ENCODE assay signal across 30 mouse cellular contexts in genomic region chr17:83799506-83800050, GRCm38 (mm10). TPM values are rescaled to one million over a fixed set of nuclear protein-coding genes. Genes with fewer than 3 reads are reported as not detected.
DNase-seq lines count a peak whose midpoint lies in the region; ATAC-seq lines count a peak whose summit lies in the region.
"Had no signal": no experiment of that assay in that cellular context is flagged by ENCODE, and none has a peak within 500 bp of the region (broad histone marks: within the 10 kb centered on the region; RNA-seq: fewer than 3 reads in every experiment).

No protein-coding gene starts in this region.

- peak; percentile 94 for ATAC-seq in neutrophil, adult 5-6 weeks (ENCODE audit: extremely low read depth, insufficient number of reproducible peaks, low FRiP score, poor library complexity, severe bottlenecking)
- ATAC-seq in forebrain, embryonic 11.5 days (replicated peaks; ENCODE audit: low FRiP score), result no peak
- ATAC-seq: forebrain, embryonic 13.5 days; intestine, embryonic 16.5 days; midbrain, embryonic 13.5 days had no signal

- H3K4me2 ChIP-seq in forebrain, embryonic 11.5 days (ENCODE audit: low read depth, low read length, severe bottlenecking), result no peak overlapping the region
- H3K4me2 ChIP-seq: embryonic facial prominence, embryonic 15.5 days; forebrain, embryonic 13.5 days; heart, embryonic 11.5 days; hindbrain, embryonic 12.5 days; liver, embryonic 13.5 days; midbrain, embryonic 13.5 days had no signal

- H3K27ac ChIP-seq in forebrain, embryonic 11.5 days (ENCODE audit: low read depth, low read length), result no peak overlapping the region
- H3K27ac ChIP-seq: embryonic facial prominence, embryonic 10.5 days; embryonic facial prominence, embryonic 15.5 days; forebrain, embryonic 13.5 days; hindbrain, embryonic 12.5 days; liver, embryonic 13.5 days; midbrain, embryonic 13.5 days; stomach, postnatal 0 days had no signal

- H3K27me3 ChIP-seq in forebrain, embryonic 11.5 days (ENCODE audit: control insufficient read depth, insufficient read depth, low read length), result no peaks in the 10 kb centered on the region
- H3K27me3 ChIP-seq: embryonic facial prominence, embryonic 15.5 days; forebrain, embryonic 13.5 days; hindbrain, embryonic 12.5 days; liver, embryonic 13.5 days; midbrain, embryonic 13.5 days had no signal

- H3K36me3 ChIP-seq in forebrain, embryonic 11.5 days (ENCODE audit: control insufficient read depth, insufficient read depth, low read length), result no peaks in the 10 kb centered on the region

- H3K9ac ChIP-seq in forebrain, embryonic 11.5 days (ENCODE audit: low read length), result no peak overlapping the region
- H3K9ac ChIP-seq: embryonic facial prominence, embryonic 15.5 days; forebrain, embryonic 13.5 days; hindbrain, embryonic 12.5 days; liver, embryonic 13.5 days; midbrain, embryonic 13.5 days had no signal

- H3K9me3 ChIP-seq in forebrain, embryonic 11.5 days (ENCODE audit: control insufficient read depth, low read length), result no peaks in the 10 kb centered on the region
- H3K9me3 ChIP-seq: embryonic facial prominence, embryonic 10.5 days; embryonic facial prominence, embryonic 15.5 days; forebrain, embryonic 13.5 days; G1E; hindbrain, embryonic 12.5 days; liver, embryonic 13.5 days; midbrain, embryonic 13.5 days had no signal

- peak; percentile 35 for DNase-seq in lung, postnatal 25 days (ENCODE audit: low spot score)
- DNase-seq in lung, postnatal 14 days, result no peak
- peak; percentile 24 for DNase-seq in thymus, postnatal 0 days (ENCODE audit: low spot score)
- no peak for DNase-seq in thymus, postnatal 25 days
- DNase-seq in cerebellum, adult 18-20 months, result no peak
- no peak for DNase-seq in forebrain, embryonic 11.5 days (ENCODE audit: low spot score)
- DNase-seq: adrenal gland, postnatal 10 days; cerebellum, adult 11-12 months; cerebellum, postnatal 14 days; gastrocnemius, postnatal 25 days; heart, adult 18-20 months; heart, postnatal 36 days; kidney, adult 9 months; kidney, postnatal 10 days; layer of hippocampus, postnatal 36 days; left cerebral cortex, postnatal 4 days; liver, embryonic 13.5 days; lung, adult 2 months; lung, postnatal 10 days; right cerebral cortex, adult 18-20 months had no signal

- no peaks in the 10 kb centered on the region for H3K4me1 ChIP-seq in forebrain, embryonic 11.5 days (replicated peaks; ENCODE audit: control insufficient read depth, insufficient read depth, low read length)
- H3K4me1 ChIP-seq: embryonic facial prominence, embryonic 15.5 days; forebrain, embryonic 13.5 days; liver, embryonic 13.5 days had no signal

- H3K4me3 ChIP-seq in forebrain, embryonic 11.5 days (ENCODE audit: low read depth, low read length), result no peak overlapping the region
- H3K4me3 ChIP-seq: embryonic facial prominence, embryonic 10.5 days; embryonic facial prominence, embryonic 15.5 days; forebrain, embryonic 13.5 days; hindbrain, embryonic 12.5 days; liver, embryonic 13.5 days; midbrain, embryonic 13.5 days had no signal

- 95% methylated on average over 11 of the region's 11 CpGs for WGBS in forebrain, embryonic 11.5 days

RNA-seq across cellular contexts. Expression of gene Haao, which starts 48.2 kb away (rescaled TPM):
- 5.6 and 5.9 TPM in 2 replicates for polyA plus RNA-seq in thymus, postnatal 0 days (2015; fragmentation: Nextera tagmentation; extraction: Ambion mirVana)
- total RNA-seq in neutrophil, adult 5-6 weeks (2017), result 226 and 235 TPM in 2 replicates
- polyA plus RNA-seq in forebrain, embryonic 11.5 days (2014; fragmentation: Nextera tagmentation; extraction: Ambion mirVana), result not detected in 2 replicates
- total RNA-seq: gastrocnemius, postnatal 25 days; layer of hippocampus, postnatal 36 days had no signal
- polyA plus RNA-seq: embryonic facial prominence, embryonic 10.5 days; forebrain, embryonic 13.5 days had no signal

Comparison
In these comparisons a context has a peak if more than half of its experiments do, and no peak if none do; other contexts are left out.
1. DNase-seq: peak in lung, postnatal 25 days (single experiment) and thymus, postnatal 0 days (single experiment); none in lung, postnatal 14 days (single experiment), thymus, postnatal 25 days (single experiment), cerebellum, adult 18-20 months (0 of 2) and forebrain, embryonic 11.5 days (single experiment).